18 mouse cellular contexts compared by ENCODE assay signal in the genomic region with DNA sequence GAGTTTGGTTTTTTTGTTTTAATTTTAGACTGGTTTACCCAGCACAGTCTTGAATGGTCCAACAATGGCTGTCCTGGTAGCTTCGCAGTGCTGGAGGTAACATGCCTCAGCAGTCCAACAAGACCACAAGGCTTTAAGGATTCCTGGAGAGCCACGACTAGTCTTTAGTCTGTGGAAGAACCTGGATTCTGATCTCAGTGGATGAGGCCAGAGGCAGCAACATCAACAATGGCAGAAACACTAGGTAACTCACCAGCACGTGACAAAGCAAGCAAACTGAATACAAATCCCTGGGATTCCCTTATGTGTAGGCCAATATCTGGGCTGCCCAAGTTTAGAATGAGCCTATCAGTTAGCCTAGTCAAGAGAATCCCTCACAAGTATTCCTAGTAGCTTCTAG. TPM values are rescaled to one million over a fixed set of nuclear protein-coding genes. Genes with fewer than 3 reads are reported as not detected.
A peak's percentile ranks its signal among the peaks of the same experiment; 100 is the strongest.
DNase-seq lines count a peak whose midpoint lies in the region; ATAC-seq and TF ChIP-seq lines count a peak whose summit lies in the region.
"Had no signal": no experiment of that assay in that cellular context is flagged by ENCODE, and none has a peak within 500 bp of the region (broad histone marks: within the 10 kb centered on the region; RNA-seq: fewer than 3 reads in every experiment).

No protein-coding gene starts in this region.

- peak overlapping the region; percentile 97 for H3K27ac ChIP-seq in left cerebral cortex, adult 2 months
- H3K27ac ChIP-seq in neural tube, embryonic 13.5 days (replicated peaks), result no peak overlapping the region
- H3K27ac ChIP-seq: embryonic facial prominence, embryonic 15.5 days; liver, embryonic 14.5 days; macrophage had no signal

- intact Hi-C loops in left cerebral cortex, adult 2 months (cut with DNase I), result loop anchor here (2.0 kb wide), 1 partner anchor 43 kb away; a partner anchor contains a TSS

- peak; percentile 28 for DNase-seq in cerebellum, adult 9-10 months
- no peak for DNase-seq in cerebellum, adult 8-10 months
- no peak for DNase-seq in left cerebral cortex, adult 2 months (ENCODE audit: extremely low spot score in 1 of 2, low spot score in 2 of 2)
- DNase-seq in left cerebral cortex, adult 11 months (ENCODE audit: low spot score), result no peak
- DNase-seq in neural tube, embryonic 10.5 days (ENCODE audit: extremely low spot score, low spot score), result no peak
- no peak for DNase-seq in embryo, embryonic 9.5 days (ENCODE audit: extremely low spot score)
- DNase-seq: embryo, embryonic 11 days; heart, postnatal 14 days; kidney, adult 2 months; kidney, postnatal 25 days; right cerebral cortex, adult 18-20 months; thymus, postnatal 14 days had no signal

- no peak for ATAC-seq in neural tube, embryonic 13.5 days (ENCODE audit: low read depth)
- ATAC-seq: forebrain, embryonic 16.5 days had no signal

- H3K4me2 ChIP-seq in neural tube, embryonic 13.5 days, result no peak overlapping the region

- TF ChIP-seq CTCF in left cerebral cortex, adult 2 months (IDR thresholded peaks at IDR 0.05), result no peak

- H3K4me3 ChIP-seq in left cerebral cortex, adult 2 months, result no peak overlapping the region
- H3K4me3 ChIP-seq in neural tube, embryonic 13.5 days, result no peak overlapping the region

- no peaks in the 10 kb centered on the region for H3K27me3 ChIP-seq in neural tube, embryonic 13.5 days
- H3K27me3 ChIP-seq: embryonic facial prominence, embryonic 15.5 days; heart, embryonic 12.5 days had no signal

- peak overlapping the region; percentile 96; the same call in 1 of the 2 replicates for H3K9ac ChIP-seq in neural tube, embryonic 13.5 days
- H3K9ac ChIP-seq: heart, embryonic 12.5 days had no signal

- peaks cover 18% of the 10 kb centered on the region for H3K4me1 ChIP-seq in neural tube, embryonic 13.5 days (replicated peaks)

- H3K9me3 ChIP-seq in neural tube, embryonic 13.5 days, result no peaks in the 10 kb centered on the region
- H3K9me3 ChIP-seq: embryonic facial prominence, embryonic 15.5 days; heart, embryonic 12.5 days had no signal

- WGBS in neural tube, embryonic 13.5 days, result 81% methylated on average over 3 of the region's 3 CpGs

- no peaks in the 10 kb centered on the region for H3K36me3 ChIP-seq in neural tube, embryonic 13.5 days
- H3K36me3 ChIP-seq: embryonic facial prominence, embryonic 15.5 days had no signal

RNA-seq across cellular contexts. Expression of a gene that starts 26.1 kb away (rescaled TPM):
- 10 to 100 TPM; 91.3 to 96.5 TPM for total RNA-seq in left cerebral cortex, adult 2 months (2021)
- polyA plus RNA-seq in neural tube, embryonic 13.5 days (2015; fragmentation: Nextera tagmentation; extraction: Ambion mirVana), result 113 and 117 TPM in 2 replicates

RNA-seq across cellular contexts. Expression of a gene that starts 43.8 kb away (rescaled TPM):
- 100 to 1,000 TPM; 141 to 154 TPM for total RNA-seq in left cerebral cortex, adult 2 months (2021)
- polyA plus RNA-seq in neural tube, embryonic 13.5 days (2015; fragmentation: Nextera tagmentation; extraction: Ambion mirVana), result 10.0 and 11.5 TPM in 2 replicates
